Mouse (Mus musculus) left cerebral cortex, postnatal 36 days (tissue): ENCODE measurements at regions not wholly inside any gene's neighbourhood (a gene's known extent, or its start where the extent isn't known, plus 50 kb on each side); places are given as distances from the start of the nearest gene placed in this dataset.

Experiments used
- DNase-seq, 2 experiments: peaks; one replicate each; pipeline ENCODE4 v3.0.0; 2021 to 2022; ENCODE audit warnings: low spot score in 2 of 2, mixed read lengths in 1 of 2
- intact Hi-C: fragments of 180-260 bp; cut with DNase I; formaldehyde crosslinking; loops from one replicate; pipeline ENCODE4 v1.15.1; 2025

GRCm38 (mm10) chr11:23996250-23996649, 78.6 kb downstream of the A830031A19Rik start:
- no peak for DNase-seq
- intact Hi-C loops = no loop called here

- intact Hi-C loops = no loop called here
- DNase-seq = no peak
These were observed 80.7 kb downstream of the A830031A19Rik start for GRCm38 (mm10) chr11:23994160-23994559.

- DNase-seq = no peak
- intact Hi-C loops = no loop called here
These were observed 87.1 kb downstream of the A830031A19Rik start for GRCm38 (mm10) chr11:23987532-23988450.

GRCm38 (mm10) chr11:23985231-23985630, 89.6 kb downstream of the A830031A19Rik start:
- intact Hi-C loops = no loop called here
- DNase-seq = no peak

GRCm38 (mm10) chr11:23979332-23979731, 84.3 kb upstream of the Papolg start:
- peak; percentile 77 to 84 for DNase-seq
- intact Hi-C loops = loop anchor here (2.0 kb wide), 1 partner anchor 69 kb away; no protein-coding TSS in a partner anchor

GRCm38 (mm10) chr11:23978300-23978699, 83.2 kb upstream of the Papolg start:
- intact Hi-C loops = loop anchor here (2.0 kb wide), 1 partner anchor 71 kb away; no protein-coding TSS in a partner anchor
- DNase-seq = peak in 1 of 2 experiments; percentile 31

GRCm38 (mm10) chr11:23977096-23977495, 82.0 kb upstream of the Papolg start:
- intact Hi-C loops = no loop called here

GRCm38 (mm10) chr11:23954323-23954722, 59.3 kb upstream of the Papolg start:
- no peak for DNase-seq
- intact Hi-C loops = loop anchor here (2.0 to 10.0 kb wide), 2 partner anchors 100 to 276 kb away; no protein-coding TSS in a partner anchor

More at GRCm38 (mm10) chr11:23977096-23977495, 82.0 kb upstream of the Papolg start:
- DNase-seq = peak in 1 of 2 experiments; percentile 18

- intact Hi-C loops = no loop called here
- DNase-seq = no peak
These were observed 50.9 kb upstream of the Papolg start for GRCm38 (mm10) chr11:23945966-23946365.
